Mouse (Mus musculus) forebrain, embryonic 11.5 days (tissue): ENCODE measurements around the gene Wfdc13. TPM values are rescaled to one million over a fixed set of nuclear protein-coding genes. Genes with fewer than 3 reads are reported as not detected.

Experiments used
- ATAC-seq: fragments of 200-750 bp; cut with Nextera tagmentation; replicated peaks from 2 replicates; pipeline ENCODE4 v1.8.0; 2017; ENCODE audit warnings: moderate TSS enrichment; ENCODE audit not compliant: low FRiP score
- DNase-seq: peaks from one replicate; pipeline ENCODE4 v3.0.0-alpha.2; 2017; ENCODE audit warnings: low spot score
- H3K27ac ChIP-seq: fragments of 300-500 bp; sonication (generic); 2 replicates; pipeline ENCODE4 v1.5.1; 2014; ENCODE audit warnings: low read depth, low read length
- H3K27me3 ChIP-seq: fragments of 300-500 bp; sonication (generic); 2 replicates; pipeline ENCODE4 v1.6.1; 2014; ENCODE audit warnings: mild to moderate bottlenecking, low read length, mixed read lengths; ENCODE audit not compliant: control insufficient read depth, insufficient read depth
- H3K36me3 ChIP-seq: fragments of 300-500 bp; sonication (generic); 2 replicates; pipeline ENCODE4 v1.6.1; 2014; ENCODE audit warnings: mild to moderate bottlenecking, low read length, moderate library complexity, mixed read lengths; ENCODE audit not compliant: control insufficient read depth, insufficient read depth
- H3K4me1 ChIP-seq: fragments of 300-500 bp; sonication (generic); replicated peaks from 2 replicates; pipeline ENCODE4 v1.6.1; 2014; ENCODE audit warnings: low read length, mixed read lengths; ENCODE audit not compliant: control insufficient read depth, insufficient read depth
- H3K4me2 ChIP-seq: fragments of 300-500 bp; sonication (generic); 2 replicates; pipeline ENCODE4 v1.6.1; 2014; ENCODE audit warnings: low read depth, mild to moderate bottlenecking, low read length, moderate library complexity, mixed read lengths; ENCODE audit not compliant: severe bottlenecking
- H3K4me3 ChIP-seq: fragments of 300-500 bp; sonication (generic); 2 replicates; pipeline ENCODE4 v1.5.1; 2014; ENCODE audit warnings: low read depth, low read length
- H3K9ac ChIP-seq: fragments of 300-500 bp; sonication (generic); 2 replicates; pipeline ENCODE4 v1.6.1; 2014; ENCODE audit warnings: low read length
- H3K9me3 ChIP-seq: fragments of 300-500 bp; sonication (generic); 2 replicates; pipeline ENCODE4 v1.6.1; 2016; ENCODE audit warnings: low read length, mixed read lengths; ENCODE audit not compliant: control insufficient read depth
- WGBS: fragments of 180-500 bp; shearing (Covaris S2); extraction: QIAGEN DNeasy Blood & Tissue Kit; methylation state at CpG from one replicate; pipeline ENCODE4 v1.1.7; 2014; 5-methylcytosine and 5-hydroxymethylcytosine counted together
- polyA plus RNA-seq: library from polyadenylated mRNA; unstranded; fragments of >200 nt; fragmentation: Nextera tagmentation; extraction: Ambion mirVana; gene quantifications from 2 replicates; pipeline ENCODE4 v1.2.1, GENCODE M21; 2014

The Wfdc13 gene
- polyA plus RNA-seq, 1 experiment from 2014 or later = not detected

DNA sequence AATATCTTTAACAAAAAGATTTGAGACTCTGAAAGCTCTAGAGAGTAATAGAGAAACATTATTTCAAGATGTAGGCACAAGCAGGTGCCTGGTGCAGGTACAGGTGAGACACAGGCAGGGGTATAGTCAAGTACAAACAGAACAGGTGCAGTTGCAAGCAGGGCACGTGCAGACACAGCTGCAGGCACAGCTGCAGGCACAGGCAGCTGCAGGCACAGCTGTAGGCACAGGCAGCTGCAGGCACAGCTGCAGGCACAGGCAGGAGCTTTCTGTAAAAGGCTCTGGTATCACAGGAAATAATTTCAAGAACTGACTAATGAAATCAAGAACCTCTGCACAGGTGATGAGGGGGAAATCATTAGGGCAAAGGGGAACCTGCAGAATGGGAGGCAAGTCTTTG lies 14.0 kb upstream of the Wfdc13 start:
- WGBS = 23% methylated on average over 1 of the region's 1 CpGs
- no peaks in the 10 kb centered on the region for H3K27me3 ChIP-seq
- H3K27ac ChIP-seq = no peak overlapping the region
- no peak for DNase-seq
- no peak for ATAC-seq
- H3K4me3 ChIP-seq = no peak overlapping the region
- no peak overlapping the region for H3K9ac ChIP-seq
- H3K4me2 ChIP-seq = no peak overlapping the region
- no peaks in the 10 kb centered on the region for H3K4me1 ChIP-seq
- H3K36me3 ChIP-seq = no peaks in the 10 kb centered on the region
- H3K9me3 ChIP-seq = no peaks in the 10 kb centered on the region; the same call in 1 of the 2 replicates

DNA sequence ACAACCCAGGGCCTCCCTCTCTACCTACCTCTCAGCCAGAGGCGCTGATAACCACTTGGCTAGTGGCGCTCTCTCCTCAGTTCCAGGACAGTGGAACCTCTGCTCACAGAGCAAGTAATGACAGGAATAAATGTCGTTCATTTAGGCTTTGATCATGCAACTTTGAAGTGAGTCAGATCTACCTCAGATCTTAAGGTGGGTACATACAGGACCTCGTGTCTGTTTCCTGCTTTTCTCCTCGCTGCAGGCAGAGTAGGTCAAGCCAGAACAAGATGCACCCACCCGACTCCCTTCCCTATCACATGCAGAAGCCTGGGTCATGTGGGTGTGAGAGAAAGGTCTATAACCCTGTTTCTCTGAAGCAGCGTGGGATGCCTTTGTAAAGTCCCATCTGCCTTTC lies 10.9 kb upstream of the Wfdc13 start, which contains the start of gene Wfdc11:
Gene Wfdc11, minus strand, starts transcription at position 101 of the 400 bp plus-strand sequence.
- Histone ChIP-seq H3K4me2 (no peak within 1 kb of the TSS), H3K27ac (no peak within 1 kb of the TSS), H3K27me3 (no peaks in the 10 kb centered on the region), H3K4me3 (no peak within 1 kb of the TSS), H3K4me1 (no peaks in the 10 kb centered on the region), H3K9me3 (no peaks in the 10 kb centered on the region), H3K36me3 (no peaks in the 10 kb centered on the region), H3K9ac (no peak within 1 kb of the TSS)
- ATAC-seq (no peak), DNase-seq (peak; percentile 21)
- WGBS = 86% methylated on average over 7 of the region's 7 CpGs

- Histone ChIP-seq H3K9me3 (no peaks in the 10 kb centered on the region), H3K9ac (no peak overlapping the region), H3K27ac (no peak overlapping the region), H3K27me3 (no peaks in the 10 kb centered on the region), H3K4me1 (no peaks in the 10 kb centered on the region), H3K4me3 (no peak overlapping the region), H3K4me2 (no peak overlapping the region), H3K36me3 (no peaks in the 10 kb centered on the region)
- DNase-seq (no peak), ATAC-seq (no peak)
- WGBS = 82% methylated on average over 7 of the region's 7 CpGs
Measured at GRCm38 (mm10) chr2:164676103-164676502, 8.8 kb upstream of the Wfdc13 start.

DNA sequence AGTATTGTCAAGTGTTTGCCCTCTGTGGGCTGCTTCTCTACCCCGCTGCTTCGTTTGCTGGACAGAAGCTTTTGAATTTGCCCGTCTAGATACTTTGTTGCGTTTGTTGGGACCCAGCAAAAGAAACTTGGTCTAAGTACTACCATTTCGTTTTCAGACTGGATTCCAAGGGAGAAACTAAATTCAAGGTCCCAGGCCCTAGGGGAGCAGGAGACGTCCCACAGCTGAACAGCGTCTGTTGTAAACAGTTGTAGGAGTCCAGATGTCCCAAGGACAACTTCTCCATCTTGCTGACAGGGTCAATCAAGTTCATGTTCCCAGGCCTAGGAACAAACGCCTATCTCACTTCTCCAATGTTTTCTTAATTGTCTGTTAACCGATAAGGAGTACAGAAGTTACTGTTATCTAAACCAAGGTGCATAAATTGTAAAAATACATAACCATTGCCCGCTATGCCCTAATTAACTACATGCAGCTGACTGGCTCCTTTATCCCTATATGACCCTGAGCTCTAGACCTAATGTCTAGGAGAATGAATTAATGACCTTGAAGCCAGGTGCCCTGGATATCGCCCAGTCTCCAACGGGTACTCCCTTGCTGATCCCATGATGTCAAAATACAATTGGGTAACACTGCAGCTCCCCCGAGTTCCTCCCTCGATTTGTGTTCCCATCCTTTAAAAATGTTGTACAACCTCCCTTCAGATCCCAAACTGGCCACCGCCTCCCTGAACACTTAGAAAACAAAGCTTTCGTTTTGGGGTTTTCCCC lies 7.8 kb upstream of the Wfdc13 start:
- DNase-seq = no peak
- no peaks in the 10 kb centered on the region for H3K4me1 ChIP-seq
- H3K27me3 ChIP-seq = no peaks in the 10 kb centered on the region
- no peak overlapping the region for H3K27ac ChIP-seq
- H3K4me3 ChIP-seq = no peak overlapping the region
- H3K36me3 ChIP-seq = no peaks in the 10 kb centered on the region
- 88% methylated on average over 16 of the region's 16 CpGs for WGBS
- H3K9me3 ChIP-seq = no peaks in the 10 kb centered on the region
- no peak overlapping the region for H3K4me2 ChIP-seq
- no peak overlapping the region for H3K9ac ChIP-seq
- no peak for ATAC-seq

DNA sequence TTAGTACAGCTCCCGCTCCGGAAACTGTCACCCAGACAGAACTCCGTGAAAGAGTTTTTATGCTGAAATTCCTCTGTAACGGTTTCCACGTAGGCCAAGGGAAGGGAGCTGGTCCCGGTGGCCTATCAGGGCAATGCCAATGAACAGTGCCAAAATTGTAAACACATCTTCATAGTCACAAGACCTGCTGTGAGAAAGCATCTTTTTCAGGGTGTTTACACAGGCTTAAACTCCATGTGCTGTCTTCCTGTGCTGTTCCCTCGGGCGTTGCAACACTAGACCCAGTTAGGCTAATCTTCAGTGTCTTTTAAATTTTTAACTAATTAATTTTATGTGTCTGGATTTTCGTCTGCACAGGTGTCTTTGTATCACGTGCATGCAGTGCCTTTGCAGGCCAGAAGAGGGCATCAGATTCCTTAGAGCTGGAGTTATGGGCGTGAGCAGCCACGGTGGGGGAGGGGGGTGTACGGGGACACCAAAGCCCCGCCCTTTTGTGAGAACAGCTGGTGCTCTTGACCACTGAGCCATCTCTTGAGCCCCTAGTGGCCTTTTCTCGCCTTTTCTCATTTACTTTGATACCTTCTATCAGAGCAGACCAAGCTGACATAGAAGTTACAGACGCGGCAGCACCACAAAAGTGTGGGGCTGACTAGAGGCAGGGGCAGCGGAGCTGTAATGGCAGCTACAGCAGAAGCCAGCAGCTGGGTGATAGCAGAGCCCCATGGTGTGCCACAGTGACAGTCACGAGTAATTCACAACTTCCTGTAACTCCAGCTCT lies 5.9 kb upstream of the Wfdc13 start:
- 21% methylated on average over 19 of the region's 19 CpGs for WGBS
- no peaks in the 10 kb centered on the region for H3K4me1 ChIP-seq
- no peaks in the 10 kb centered on the region for H3K36me3 ChIP-seq
- no peak overlapping the region for H3K27ac ChIP-seq
- H3K27me3 ChIP-seq = no peaks in the 10 kb centered on the region
- DNase-seq (peak; percentile 90), ATAC-seq (peak; percentile 71)
- no peaks in the 10 kb centered on the region for H3K9me3 ChIP-seq
- H3K9ac ChIP-seq = no peak overlapping the region
- peak overlapping the region; percentile 36; the same call in 1 of the 2 replicates for H3K4me2 ChIP-seq
- no peak overlapping the region for H3K4me3 ChIP-seq

GRCm38 (mm10) chr2:164679906-164680305 lies 5.0 kb upstream of the Wfdc13 start:
- H3K4me3 ChIP-seq = no peak overlapping the region
- H3K27ac ChIP-seq = no peak overlapping the region
- H3K27me3 ChIP-seq = no peaks in the 10 kb centered on the region
- ATAC-seq = no peak
- H3K4me1 ChIP-seq = no peaks in the 10 kb centered on the region
- H3K36me3 ChIP-seq = no peaks in the 10 kb centered on the region
- H3K9me3 ChIP-seq = no peaks in the 10 kb centered on the region
- DNase-seq = no peak
- H3K9ac ChIP-seq = no peak overlapping the region
- WGBS = 60% methylated on average over 3 of the region's 3 CpGs
- H3K4me2 ChIP-seq = no peak overlapping the region

DNA sequence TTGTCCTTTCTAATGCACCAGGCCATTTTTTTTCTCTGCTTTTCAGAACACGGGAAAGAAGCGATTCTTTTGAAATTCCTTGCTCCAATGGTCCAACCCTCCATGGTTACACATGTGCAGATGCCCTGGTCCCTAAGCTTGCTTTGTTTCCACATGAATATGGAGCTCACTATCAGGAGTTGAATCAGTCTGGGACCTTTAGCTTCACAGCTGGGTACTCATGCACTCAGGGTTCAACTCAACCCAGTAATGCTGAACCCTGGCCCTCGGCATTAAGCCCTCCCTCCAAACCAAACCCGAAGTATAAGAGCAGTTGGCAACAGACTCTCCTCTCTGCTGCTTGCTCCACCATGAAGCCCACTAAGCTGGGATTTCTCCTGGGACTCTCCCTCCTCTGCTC lies 13.3 kb downstream of the Wfdc13 start, which contains the start of gene Spint4:
Gene Spint4, plus strand, starts transcription at position 301 of the 400 bp plus-strand sequence.
- WGBS = 79% methylated on average over 4 of the region's 4 CpGs
- Histone ChIP-seq H3K27ac (no peak within 1 kb of the TSS), H3K27me3 (no peaks in the 10 kb centered on the region), H3K4me2 (no peak within 1 kb of the TSS), H3K36me3 (no peaks in the 10 kb centered on the region), H3K4me3 (no peak within 1 kb of the TSS), H3K9ac (no peak within 1 kb of the TSS), H3K4me1 (no peaks in the 10 kb centered on the region), H3K9me3 (no peaks in the 10 kb centered on the region)
- no peak for ATAC-seq
- no peak for DNase-seq

GRCm38 (mm10) chr2:164700959-164701358 lies 16.1 kb downstream of the Wfdc13 start:
- no peaks in the 10 kb centered on the region for H3K4me1 ChIP-seq
- no peak for DNase-seq
- H3K4me2 ChIP-seq = no peak overlapping the region
- 86% methylated on average over 5 of the region's 5 CpGs for WGBS
- no peaks in the 10 kb centered on the region for H3K9me3 ChIP-seq
- no peak for ATAC-seq
- no peak overlapping the region for H3K27ac ChIP-seq
- H3K27me3 ChIP-seq = no peaks in the 10 kb centered on the region
- no peak overlapping the region for H3K9ac ChIP-seq
- H3K4me3 ChIP-seq = no peak overlapping the region
- no peaks in the 10 kb centered on the region for H3K36me3 ChIP-seq
